Mouse (Mus musculus) kidney, adult 8-10 months (tissue): Measurements from ENCODE around the gene 5830411N06Rik.

Experiments used
- DNase-seq, 2 experiments: peaks; one replicate each; pipeline ENCODE4 v3.0.0; 2022

Gene 5830411N06Rik

DNA sequence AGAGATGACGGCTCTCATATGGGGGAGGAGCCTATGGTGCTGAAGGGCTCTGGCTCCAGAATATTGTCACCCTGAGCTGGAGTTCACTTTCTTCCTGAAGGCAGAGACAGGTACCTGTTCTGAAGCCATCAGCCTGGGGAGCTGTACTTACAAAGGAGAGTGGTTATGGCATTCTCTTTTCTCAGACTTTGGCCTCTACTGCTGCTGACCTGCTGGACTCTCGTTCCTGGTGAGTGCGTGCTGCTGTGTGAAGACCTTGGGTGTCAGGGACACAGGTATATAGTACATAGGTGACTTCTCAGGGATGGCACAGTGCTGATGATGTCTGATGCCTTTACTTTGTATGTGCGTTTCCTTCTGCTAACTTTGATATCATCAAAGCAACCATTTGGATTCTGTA lies at the start of gene 5830411N06Rik:
TSS of gene 5830411N06Rik (plus strand) at position 69 of the 400 bp plus-strand sequence.
- peak; percentile 5 to 33 for DNase-seq

DNA sequence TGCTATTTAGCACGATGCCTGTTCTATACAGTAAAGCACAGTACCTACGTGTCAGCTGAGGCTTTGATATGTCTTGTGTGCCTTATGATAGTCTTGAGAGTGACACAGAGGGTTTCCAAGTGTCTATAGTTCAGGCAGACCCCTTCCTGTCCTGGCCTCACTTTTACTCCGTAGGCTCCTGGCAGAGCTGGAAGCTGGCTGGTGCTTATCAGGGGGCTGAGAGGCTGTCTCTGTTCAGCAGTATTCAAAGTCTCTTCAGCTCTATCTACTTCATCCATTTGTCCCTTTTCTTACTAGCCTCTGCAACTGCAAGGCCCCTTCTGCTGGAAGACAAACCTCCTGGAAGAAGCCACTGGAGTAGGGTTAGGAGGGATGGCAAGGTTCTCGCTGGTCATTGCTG lies 46.0 kb upstream of the 5830411N06Rik start:
- no peak for DNase-seq

DNA sequence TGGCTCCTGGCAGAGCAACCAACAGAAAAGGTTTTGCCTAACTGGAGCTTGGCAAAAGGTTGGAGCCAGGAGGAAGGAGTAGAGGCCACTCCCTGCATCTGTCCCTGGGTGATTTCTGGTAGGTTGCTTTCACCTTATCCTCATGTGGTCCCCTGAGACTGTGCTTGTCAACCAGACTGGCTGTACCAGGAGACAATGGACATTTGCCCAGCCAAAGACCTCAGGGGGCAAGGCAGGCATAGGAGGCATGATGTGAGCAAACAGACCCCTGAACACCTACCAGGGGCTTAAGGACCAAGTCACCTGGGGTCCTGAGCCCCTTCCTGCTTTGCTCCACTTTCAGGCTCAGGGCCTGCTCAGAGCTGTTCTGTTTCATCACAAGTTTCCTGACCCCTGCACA lies 41.2 kb upstream of the 5830411N06Rik start, which contains the start of gene Olfr524:
TSS of gene Olfr524 (minus strand) at position 101 of the 400 bp plus-strand sequence.
- no peak for DNase-seq

DNA sequence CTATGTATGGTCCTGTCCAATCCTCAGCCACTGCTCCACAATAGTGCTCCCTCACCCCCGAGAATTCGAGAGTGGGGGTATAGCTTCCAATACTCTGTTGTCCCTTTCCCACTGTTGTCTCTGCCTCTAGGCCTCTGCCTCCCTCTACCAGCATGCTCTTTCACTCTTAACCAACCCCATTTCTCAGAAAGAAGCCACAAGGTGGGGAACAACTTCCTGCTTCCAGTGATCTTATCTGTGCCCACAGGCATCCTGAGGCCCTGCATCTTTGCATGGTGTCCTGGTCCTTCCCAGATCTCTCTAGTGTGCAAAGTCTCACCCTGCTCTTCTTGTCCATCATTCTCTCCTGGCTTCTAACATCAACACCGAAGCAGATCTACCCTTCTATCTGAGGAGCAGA lies 40.2 kb upstream of the 5830411N06Rik start:
- DNase-seq = no peak

DNA sequence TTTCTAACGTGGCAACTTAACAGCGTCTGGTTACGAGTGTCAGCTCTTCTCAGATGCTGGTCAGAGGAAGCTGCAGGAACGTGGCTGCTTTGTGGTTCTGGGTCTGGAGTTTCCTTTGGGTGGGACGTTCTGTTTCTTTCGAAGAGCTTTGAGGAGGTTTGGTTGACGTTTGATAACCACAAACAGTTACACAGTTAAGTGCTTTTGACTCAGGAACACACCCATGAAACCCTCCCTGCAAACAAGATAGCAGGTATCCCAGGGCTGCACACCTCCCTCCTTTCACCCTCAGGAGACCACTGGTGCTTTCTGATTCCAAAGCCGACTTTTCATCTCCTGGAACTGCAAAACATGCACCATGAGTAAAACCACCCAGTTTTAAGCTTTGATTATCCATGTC lies 38.9 kb upstream of the 5830411N06Rik start:
- DNase-seq = no peak

DNA sequence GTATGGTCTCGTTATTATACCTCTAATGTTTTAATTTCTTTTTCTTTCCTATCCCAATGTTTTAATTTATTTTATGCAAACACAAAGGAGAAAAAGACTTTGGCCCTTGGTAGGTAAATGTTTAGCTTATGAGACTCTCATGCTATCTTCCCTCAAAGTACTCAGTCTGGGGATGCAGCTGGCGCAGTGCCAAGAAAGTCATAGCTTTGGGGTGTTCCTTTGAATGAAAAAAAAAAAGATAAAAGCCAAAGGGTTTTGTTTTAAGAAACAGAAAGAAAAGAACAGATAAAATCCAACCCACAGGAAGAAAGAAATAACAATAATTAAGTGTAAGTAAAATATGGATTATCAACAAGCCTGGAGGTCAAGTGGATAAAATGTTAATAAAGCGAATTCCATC lies 38.4 kb upstream of the 5830411N06Rik start:
- peak in 1 of 2 experiments; percentile 25 for DNase-seq

DNA sequence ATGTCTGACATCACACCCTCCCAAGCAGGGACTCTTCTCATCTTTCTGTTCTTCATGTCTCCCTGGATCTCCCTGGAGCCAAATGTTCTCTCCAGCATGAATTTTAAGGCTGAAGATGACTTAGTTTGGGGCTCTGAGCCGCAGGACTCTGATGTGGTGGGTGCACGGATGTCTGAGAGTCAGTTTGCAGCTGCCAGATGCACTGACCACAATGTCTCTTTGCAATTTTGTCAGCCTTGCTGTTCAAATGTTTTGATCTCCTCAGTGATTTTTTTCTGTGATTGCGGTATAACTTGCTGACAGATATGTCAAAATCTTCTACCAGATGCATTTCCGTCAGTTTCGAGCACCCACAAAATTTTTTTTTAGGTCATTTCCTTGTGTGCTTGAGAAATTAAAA lies 33.2 kb upstream of the 5830411N06Rik start:
- no peak for DNase-seq

DNA sequence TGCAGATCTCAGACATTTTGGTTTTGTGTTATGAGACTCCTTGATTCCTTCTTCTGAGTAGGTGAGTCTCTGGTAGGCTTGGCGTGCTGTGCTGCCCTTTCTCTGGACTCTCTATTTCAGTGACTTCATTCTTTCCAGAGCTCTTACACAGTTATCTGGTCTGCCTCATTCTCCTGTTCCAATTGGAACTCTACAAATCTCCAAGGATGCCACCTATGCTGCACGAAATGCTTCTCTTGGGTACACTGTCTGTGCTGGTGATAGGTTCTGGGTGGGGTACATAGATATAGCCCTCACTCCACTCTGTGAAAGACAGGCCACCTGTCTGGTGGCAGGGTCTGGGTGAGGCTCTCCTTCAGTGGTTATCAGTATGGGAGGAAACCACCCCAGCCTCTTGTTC lies 29.1 kb upstream of the 5830411N06Rik start, which contains the start of gene Cd163l1:
TSS of gene Cd163l1 (plus strand) at position 301 of the 400 bp plus-strand sequence.
- no peak for DNase-seq

DNA sequence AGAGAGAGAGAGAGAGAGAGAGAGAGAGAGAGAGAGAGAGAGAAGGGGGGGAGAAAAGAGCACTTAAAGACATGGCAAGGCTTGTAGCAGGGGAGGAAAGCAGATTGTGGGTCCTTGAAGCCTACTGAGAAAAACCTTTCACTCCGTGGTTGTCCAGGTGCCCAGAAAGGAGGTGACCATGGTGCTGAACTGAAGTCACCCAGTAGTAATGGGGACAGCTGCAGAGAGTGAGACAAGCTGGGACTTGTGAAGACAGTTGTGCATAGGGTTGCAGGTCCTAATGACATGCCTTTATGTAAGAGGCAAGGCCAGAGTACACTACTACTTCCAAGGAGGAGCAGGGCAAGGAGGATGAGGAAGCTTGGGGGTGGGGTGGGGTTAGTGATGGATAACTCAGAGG lies 27.8 kb upstream of the 5830411N06Rik start:
- no peak for DNase-seq

DNA sequence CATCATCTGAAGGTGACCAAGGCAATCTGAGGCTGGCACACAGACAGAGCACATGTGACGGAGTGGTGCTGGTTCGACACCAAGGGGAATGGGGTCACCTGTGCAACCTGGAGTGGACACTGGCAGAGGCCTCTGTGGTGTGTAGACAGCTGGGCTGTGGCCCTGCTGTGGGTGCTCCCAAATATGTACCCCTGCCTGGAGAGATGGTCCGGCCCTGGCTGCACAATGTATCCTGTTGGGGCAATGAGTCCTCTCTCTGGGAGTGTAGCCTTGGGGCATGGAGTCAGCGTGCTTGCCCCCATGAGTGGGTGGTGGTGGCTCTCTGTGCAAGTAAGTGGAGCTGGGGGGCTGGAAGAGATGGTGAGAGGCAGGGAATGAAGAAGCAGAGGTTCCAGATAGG lies 26.7 kb upstream of the 5830411N06Rik start:
- no peak for DNase-seq

DNA sequence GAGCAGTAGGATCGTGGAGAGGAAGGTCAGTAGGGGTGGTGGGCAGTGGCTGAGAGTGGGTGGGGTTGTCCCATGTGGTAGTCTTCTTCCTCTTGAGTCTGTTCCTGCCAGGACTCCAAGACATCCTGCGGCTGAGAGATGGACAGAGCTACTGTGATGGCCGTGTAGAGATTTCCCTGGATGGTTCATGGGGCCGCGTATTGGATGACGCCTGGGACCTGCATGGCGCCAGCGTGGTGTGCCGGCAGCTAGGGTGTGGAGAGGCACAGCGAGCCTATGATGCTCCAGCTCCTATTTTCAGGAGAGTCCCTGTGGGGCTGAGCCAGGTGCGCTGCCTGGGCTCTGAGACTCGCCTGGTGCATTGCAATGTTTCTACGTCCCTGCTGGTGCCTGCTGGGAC lies 22.9 kb upstream of the 5830411N06Rik start:
- no peak for DNase-seq

DNA sequence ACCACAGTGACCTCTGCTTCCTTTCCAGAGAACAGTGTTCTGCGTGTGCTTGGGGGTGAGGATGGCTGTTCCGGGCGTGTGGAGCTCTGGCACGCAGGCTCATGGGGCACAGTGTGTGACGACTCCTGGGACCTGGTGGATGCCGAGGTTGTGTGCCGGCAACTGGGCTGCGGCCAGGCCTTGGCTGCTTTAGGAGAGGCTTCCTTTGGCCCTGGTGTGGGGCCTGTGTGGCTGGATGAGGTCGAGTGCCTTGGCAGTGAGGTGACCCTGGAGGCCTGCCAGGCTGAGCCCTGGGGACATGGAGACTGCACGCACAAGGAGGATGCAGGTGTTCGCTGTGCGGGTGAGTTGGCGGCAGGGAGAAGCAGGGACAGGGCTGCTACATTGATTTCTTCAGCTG lies 18.6 kb upstream of the 5830411N06Rik start:
- DNase-seq = peak; percentile 73 to 81

DNA sequence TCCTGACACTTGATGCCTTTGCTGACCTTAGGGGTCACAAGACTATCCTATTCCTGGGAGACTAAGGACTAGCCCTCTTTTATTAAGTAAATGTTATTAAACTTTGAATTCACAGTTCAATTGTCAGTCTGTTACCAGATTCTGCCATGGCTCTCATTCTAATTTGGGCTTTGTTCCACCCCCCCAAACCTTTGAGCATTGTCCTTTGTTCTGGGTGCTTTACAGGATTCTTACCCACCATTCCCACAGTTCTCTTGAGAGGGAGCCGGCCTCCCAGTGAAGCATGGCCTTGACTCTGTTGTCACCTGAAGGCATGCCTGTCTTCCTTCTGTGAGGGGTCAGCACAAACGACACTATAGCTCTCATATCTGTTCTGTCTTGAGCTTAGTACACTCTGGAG lies 16.1 kb upstream of the 5830411N06Rik start:
- DNase-seq = no peak

DNA sequence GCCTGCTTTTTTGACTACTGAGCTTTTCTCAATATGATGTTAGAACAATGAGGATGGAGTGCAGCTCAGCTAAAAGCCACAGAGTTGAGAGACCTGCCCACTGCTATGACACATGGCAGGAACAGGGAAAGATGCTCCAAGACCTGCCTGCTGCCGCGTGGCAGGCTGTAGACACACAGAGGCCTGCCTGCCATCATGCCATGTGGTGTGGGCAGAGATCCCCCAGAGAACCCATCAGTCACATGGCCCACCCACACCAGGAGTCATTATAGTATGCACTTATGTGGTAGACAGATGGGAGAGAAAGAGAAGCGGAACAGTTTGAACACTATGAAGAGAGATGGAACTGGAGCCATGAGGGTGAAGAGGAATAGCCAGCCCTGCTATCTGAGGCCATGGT lies 13.4 kb upstream of the 5830411N06Rik start:
- no peak for DNase-seq

DNA sequence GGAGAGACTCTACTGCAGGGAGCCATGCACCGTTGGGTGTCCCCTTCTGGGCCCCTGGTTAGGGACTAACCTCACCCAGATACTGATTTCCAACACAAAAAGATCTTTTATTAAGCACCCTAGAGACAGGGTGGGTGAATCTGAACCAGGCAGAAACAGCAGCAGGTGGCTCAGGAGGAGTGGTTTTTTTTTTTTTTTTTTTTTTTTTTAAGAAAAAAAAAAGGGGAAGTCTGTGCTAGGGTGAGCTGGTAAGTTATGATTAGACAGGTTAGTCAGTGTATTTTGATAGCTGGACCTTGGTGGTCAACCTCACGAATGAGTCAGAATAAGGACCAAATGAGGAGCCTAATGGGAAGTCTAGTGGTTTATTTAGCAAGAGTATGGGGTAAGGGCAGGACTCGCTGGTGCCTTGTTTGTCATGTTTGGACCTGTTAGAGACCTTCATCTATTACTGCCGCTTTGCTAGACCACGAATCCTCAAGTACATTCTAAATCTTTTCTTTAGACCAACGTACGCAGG lies 6.8 kb downstream of the 5830411N06Rik start:
- no peak for DNase-seq

DNA sequence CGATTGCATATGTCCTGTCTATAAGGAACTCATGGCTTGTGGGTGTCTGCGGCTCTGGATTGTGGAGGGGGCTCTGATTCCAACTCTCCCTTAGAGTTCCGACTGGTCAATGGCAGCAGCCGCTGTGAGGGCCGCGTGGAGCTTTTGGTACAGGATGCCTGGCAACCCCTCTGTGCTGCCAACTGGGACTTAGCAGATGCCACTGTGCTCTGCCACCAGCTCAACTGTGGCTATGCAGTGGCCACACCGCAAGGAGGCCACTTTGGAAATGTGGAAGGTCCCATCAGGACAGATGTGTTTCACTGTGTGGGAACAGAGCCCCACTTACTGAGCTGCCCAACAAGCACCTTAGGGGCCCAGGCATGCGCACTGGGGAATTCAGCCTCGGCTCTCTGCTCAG lies 48.7 kb downstream of the 5830411N06Rik start:
- no peak for DNase-seq

DNA sequence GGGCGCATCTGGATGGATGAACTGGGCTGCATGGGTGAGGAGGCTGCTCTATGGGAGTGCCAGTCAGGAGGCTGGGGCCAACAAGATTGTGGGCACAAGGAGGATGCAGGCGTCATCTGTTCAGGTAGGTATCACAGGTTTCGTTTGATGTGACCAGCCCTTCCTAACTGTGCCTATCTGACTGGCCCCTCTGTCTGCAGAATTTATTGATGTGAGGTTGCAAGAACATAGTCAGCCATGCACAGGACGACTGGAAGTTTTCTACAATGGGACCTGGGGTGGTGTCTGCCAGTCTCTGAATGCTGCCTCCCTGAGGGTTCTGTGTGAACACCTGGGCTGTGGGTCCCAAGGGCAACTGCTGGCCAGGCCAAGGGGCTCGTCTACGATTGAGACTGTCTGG lies 49.8 kb downstream of the 5830411N06Rik start:
- DNase-seq = no peak

DNA sequence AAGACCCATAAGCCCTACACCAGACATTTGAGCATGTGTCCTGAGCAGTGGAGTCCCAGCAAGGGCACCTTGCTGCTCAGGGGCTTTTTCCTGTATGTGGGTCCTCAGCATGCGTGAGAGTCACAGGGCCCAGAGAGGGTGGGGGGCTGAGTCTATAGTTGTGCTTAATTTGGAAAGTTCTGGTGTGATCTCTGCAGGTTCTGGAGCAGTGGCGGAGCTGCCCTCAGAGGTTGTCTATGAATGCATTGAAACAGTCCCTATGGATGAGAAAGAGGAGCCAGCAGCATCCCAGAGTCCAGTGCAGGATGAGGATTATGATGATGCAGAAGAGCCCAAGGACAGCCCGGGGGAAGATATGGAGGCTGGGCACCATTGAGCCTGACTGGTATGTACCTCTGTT lies 52.3 kb downstream of the 5830411N06Rik start:
- DNase-seq = no peak

DNA sequence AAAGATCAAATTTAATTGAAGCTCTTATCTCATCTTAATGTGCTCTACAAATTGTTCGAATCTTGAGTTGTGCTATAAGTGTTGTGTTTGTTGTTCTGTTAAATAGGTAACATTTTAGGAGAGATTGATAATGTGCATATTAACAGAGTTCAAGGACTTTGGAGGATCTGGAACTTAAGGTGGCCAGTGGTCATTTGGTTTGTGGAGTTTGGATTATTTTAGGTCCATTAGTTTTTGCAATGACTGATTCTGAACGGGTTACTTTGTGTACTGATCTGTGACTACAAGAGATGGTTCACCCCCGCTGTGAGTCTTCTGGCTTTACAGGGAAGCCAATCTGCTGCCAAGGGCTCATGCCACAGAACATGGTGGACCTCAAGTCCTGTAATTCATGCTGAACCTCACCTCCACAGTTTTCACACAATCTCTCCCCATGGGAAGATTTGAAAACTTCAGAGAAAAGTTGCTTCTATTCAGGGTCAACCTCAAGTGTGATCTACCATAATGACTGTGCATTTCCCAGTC lies 72.8 kb downstream of the 5830411N06Rik start:
- DNase-seq = peak in 1 of 2 experiments; percentile 54

DNA sequence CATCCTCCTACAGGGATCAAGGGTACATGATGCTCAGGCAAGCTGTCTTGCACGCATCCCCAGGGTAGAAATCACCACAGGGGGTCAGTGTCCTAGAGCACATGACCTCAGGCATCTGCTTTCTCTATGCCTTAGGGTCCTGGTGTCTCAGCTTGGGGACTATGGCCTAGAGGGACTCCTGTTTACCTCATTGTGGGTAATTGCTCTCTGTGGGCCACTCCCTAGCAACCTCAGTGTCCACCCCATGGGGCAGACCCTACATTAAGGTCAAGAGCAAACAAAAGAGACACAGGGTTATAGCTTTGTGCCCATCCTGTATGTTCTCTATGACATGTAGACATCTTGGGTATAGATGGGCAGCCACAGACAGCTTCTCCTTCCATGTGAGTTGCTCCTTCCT lies 73.5 kb downstream of the 5830411N06Rik start, which contains the start of gene Olfr525:
TSS of gene Olfr525 (plus strand) at position 301 of the 400 bp plus-strand sequence.
- DNase-seq = no peak

DNA sequence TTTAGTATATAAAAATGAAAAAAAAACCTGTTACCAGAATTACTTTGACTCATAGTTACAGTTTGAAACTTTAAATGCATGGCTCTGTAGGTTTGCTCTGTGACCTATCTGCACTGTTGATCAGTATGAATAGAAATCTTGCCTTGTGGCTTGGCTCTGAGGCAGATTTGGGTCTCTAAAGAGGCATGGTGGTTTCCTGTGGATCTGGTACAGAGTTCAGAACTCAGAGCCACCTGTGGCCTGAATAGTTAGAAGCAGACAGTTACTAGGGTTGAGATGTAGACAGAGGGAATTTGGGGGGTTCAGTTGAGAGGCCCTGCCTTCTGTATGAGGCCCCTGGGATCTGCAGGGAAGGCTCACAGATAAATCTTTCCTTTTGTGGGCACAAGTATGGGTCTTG lies 74.1 kb downstream of the 5830411N06Rik start:
- DNase-seq = no peak

DNA sequence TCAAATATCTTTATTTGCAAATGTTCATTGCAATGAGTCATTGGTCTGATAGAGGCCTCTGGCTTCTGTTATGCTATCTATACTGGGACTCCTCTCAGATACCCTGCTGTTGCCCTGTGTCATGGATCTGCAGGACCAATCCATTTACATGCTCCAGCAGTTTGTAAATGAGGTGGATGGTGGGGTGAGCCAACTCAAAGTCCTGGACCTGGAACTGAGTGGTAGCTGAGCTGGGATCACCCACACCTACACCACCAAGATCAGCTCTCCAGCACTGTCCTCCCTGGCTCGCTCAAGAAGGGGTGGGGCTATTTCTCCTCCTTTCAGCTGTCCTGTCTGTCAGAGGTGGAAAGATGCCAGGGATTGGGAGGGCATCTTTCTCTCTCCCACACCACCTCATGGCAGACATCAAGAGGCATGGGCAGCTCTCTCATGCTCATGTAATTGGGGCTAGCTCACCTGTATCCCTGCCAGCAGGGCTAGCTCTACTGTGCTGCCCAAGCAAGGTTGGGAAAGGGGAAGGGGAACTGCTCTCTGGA lies 82.8 kb downstream of the 5830411N06Rik start:
- DNase-seq = no peak

DNA sequence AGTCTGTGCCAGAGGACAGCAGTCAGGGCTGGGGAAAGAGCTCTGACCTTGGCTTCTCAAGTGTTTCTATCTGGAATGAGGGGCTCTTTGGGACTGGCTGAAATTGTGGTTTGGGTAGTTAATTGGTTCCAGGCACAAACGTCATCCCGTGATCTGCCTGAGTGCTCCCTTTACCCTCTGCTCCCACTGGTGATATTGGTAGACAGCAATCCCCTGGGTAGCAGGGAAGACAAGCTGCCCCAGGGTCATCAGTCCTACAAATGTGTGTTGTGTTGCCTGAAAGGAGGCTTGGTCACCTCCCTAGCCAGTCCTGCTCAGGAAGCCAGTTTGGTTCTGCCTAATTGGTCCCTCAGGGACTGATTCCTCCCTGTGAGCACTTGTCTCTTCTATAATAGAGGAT lies 86.6 kb downstream of the 5830411N06Rik start, which contains the start of gene Olfr527:
TSS of gene Olfr527 (plus strand) at position 301 of the 400 bp plus-strand sequence.
- DNase-seq = no peak
